Mouse (Mus musculus) liver, embryonic 13.5 days (tissue): ENCODE results near the gene Sipa1l3. TPM values are rescaled to one million over a fixed set of nuclear protein-coding genes. Genes with fewer than 3 reads are reported as not detected.

Source experiments
- ATAC-seq: fragments of 200-750 bp; cut with Nextera tagmentation; 2 replicates; pipeline ENCODE4 v1.8.0; 2017; ENCODE audit warnings: low read depth, mild to moderate bottlenecking, moderate number of reproducible peaks, moderate library complexity
- DNase-seq: peaks from one replicate; pipeline ENCODE4 v3.0.0; 2022
- H3K27ac ChIP-seq: fragments of 300-500 bp; sonication (generic); 2 replicates; pipeline ENCODE4 v1.5.1; 2015; ENCODE audit warnings: moderate library complexity, mild to moderate bottlenecking, inconsistent platforms
- H3K27me3 ChIP-seq: fragments of 300-500 bp; sonication (generic); 2 replicates; pipeline ENCODE4 v1.6.1; 2015; ENCODE audit warnings: mild to moderate bottlenecking, inconsistent platforms
- H3K36me3 ChIP-seq: fragments of 300-500 bp; sonication (generic); 2 replicates; pipeline ENCODE4 v1.6.1; 2015; ENCODE audit warnings: mild to moderate bottlenecking, inconsistent platforms
- H3K4me1 ChIP-seq: fragments of 300-500 bp; sonication (generic); replicated peaks from 2 replicates; pipeline ENCODE4 v1.6.1; 2015; ENCODE audit warnings: inconsistent platforms
- H3K4me2 ChIP-seq: fragments of 300-500 bp; sonication (generic); 2 replicates; pipeline ENCODE4 v1.6.1; 2015; ENCODE audit warnings: inconsistent platforms, mild to moderate bottlenecking, moderate library complexity
- H3K4me3 ChIP-seq: fragments of 300-500 bp; sonication (generic); replicated peaks from 2 replicates; pipeline ENCODE4 v1.5.1; 2015; ENCODE audit warnings: mild to moderate bottlenecking, inconsistent platforms
- H3K9ac ChIP-seq: fragments of 300-500 bp; sonication (generic); 2 replicates; pipeline ENCODE4 v1.6.1; 2015; ENCODE audit warnings: mild to moderate bottlenecking, inconsistent platforms
- H3K9me3 ChIP-seq: fragments of 300-500 bp; sonication (generic); replicated peaks from 2 replicates; pipeline ENCODE4 v1.6.1; 2016; ENCODE audit warnings: inconsistent platforms
- WGBS: fragments of 180-500 bp; shearing (Covaris S2); methylation state at CpG from one replicate; pipeline ENCODE4 v1.1.7; 2015; ENCODE audit not compliant: insufficient replicate concordance; 5-methylcytosine and 5-hydroxymethylcytosine counted together
- polyA plus RNA-seq: library from polyadenylated mRNA; unstranded; fragments of >200 nt; fragmentation: Nextera tagmentation; extraction: Ambion mirVana; gene quantifications from 2 replicates; pipeline ENCODE4 v1.2.1, GENCODE M21; 2015

Sipa1l3 gene
- polyA plus RNA-seq, 1 experiment from 2014 or later, result 2.6 TPM

DNA sequence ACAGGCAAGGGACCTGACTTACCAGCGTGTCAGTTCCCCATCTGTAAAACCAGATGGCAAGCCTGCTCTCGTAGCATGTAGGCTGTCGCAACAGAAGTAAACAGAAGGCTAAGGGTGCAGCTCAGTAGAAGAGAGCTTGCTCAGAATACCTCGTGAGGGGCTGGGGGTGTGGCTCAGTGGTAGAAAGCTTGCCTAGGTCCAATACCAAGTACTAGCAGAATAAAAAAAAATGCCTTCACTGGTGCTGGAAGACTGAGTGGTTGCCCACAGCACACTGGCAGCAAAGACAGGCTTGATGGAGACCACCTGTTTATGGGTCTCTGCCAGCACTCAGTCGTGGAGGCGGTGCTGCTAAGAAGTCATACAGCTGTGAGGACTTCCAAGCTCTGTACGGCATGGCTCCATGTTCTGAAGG lies 93.0 kb downstream of the Sipa1l3 start:
- Histone ChIP-seq H3K9me3 (no peaks in the 10 kb centered on the region), H3K4me2 (no peak overlapping the region), H3K4me3 (no peak overlapping the region), H3K27me3 (no peaks in the 10 kb centered on the region), H3K27ac (no peak overlapping the region), H3K4me1 (peaks cover 27% of the 10 kb centered on the region), H3K9ac (no peak overlapping the region), H3K36me3 (no peaks in the 10 kb centered on the region)
- ATAC-seq (no peak), DNase-seq (no peak)
- WGBS, result 63% methylated on average over 7 of the region's 7 CpGs

- DNase-seq, result no peak
- Histone ChIP-seq H3K4me1 (peaks cover 20% of the 10 kb centered on the region), H3K36me3 (no peaks in the 10 kb centered on the region), H3K4me3 (no peak overlapping the region), H3K4me2 (no peak overlapping the region), H3K9ac (no peak overlapping the region), H3K9me3 (no peaks in the 10 kb centered on the region), H3K27me3 (no peaks in the 10 kb centered on the region), H3K27ac (no peak overlapping the region)
- no peak for ATAC-seq
- 65% methylated on average over 5 of the region's 5 CpGs for WGBS
Measured at GRCm38 (mm10) chr7:29424690-29425089, 93.8 kb downstream of the Sipa1l3 start.

GRCm38 (mm10) chr7:29421909-29422244 lies 96.6 kb downstream of the Sipa1l3 start:
- 45% methylated on average over 3 of the region's 3 CpGs for WGBS
- Histone ChIP-seq H3K4me1 (peaks cover 21% of the 10 kb centered on the region; the same call in 1 of the 2 replicates), H3K4me3 (no peak overlapping the region), H3K9ac (no peak overlapping the region), H3K27ac (no peak overlapping the region), H3K36me3 (no peaks in the 10 kb centered on the region), H3K9me3 (no peaks in the 10 kb centered on the region), H3K4me2 (no peak overlapping the region), H3K27me3 (no peaks in the 10 kb centered on the region)
- DNase-seq (no peak), ATAC-seq (no peak)

DNA sequence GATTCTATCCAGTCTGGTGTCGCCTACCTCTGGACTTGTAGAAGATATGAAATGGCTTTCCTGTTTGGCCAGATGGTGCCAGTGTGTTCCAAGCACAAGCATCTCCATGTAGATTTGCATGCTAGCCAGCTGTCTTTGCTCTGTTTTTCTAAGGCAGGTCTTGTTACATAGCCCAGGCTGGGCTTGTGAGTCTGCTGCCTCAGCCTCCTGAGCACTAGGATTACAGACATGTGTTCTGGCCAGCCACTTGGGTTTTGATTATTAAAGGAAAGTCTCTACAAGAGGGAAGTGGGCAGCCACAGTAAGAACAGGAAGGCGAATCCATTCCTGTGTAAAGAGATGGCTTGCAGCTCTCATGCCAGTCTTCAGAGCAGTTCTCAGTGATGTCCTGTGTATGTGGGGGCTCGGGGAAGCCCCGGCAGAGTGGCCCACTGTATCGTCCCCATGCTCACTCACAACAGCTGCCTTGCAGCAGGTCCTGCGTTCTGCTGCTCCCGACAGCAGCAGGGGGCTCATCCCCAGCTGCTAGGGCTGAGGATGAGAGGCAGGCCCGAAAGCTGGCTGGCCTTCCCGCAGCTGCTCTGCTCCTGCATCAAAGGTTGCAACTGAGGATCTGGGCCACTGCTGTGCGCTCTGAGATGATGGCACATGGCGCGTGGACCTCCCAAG lies 97.1 kb downstream of the Sipa1l3 start:
- Histone ChIP-seq H3K27me3 (no peaks in the 10 kb centered on the region), H3K9me3 (no peaks in the 10 kb centered on the region), H3K9ac (no peak overlapping the region), H3K4me3 (no peak overlapping the region), H3K4me1 (peaks cover 23% of the 10 kb centered on the region; the same call in 1 of the 2 replicates), H3K4me2 (no peak overlapping the region), H3K27ac (no peak overlapping the region), H3K36me3 (no peaks in the 10 kb centered on the region)
- ATAC-seq (no peak), DNase-seq (no peak)
- WGBS, result 39% methylated on average over 12 of the region's 12 CpGs

DNA sequence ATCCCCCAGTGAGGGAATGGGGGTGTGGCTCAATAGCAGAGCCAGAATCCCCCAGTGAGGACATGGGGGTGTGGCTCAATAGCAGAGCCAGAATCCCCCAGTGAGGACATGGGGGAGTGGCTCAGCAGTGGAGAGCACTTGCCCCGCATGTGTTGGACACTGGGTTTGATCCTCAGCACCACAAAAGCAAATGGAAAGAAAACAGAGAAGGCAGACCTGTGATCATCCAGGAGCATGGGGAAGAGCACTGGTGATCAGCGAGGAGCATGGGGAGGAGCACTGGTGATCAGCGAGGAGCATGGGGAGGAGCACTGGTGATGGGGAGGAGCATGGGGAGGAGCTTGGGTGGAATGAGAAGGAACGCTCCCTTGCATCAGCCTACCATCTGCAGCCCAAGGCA lies 98.6 kb downstream of the Sipa1l3 start:
- DNase-seq (no peak), ATAC-seq (no peak)
- Histone ChIP-seq H3K4me3 (no peak overlapping the region), H3K9me3 (no peaks in the 10 kb centered on the region), H3K27ac (no peak overlapping the region), H3K9ac (no peak overlapping the region), H3K4me2 (no peak overlapping the region), H3K27me3 (no peaks in the 10 kb centered on the region), H3K4me1 (peaks cover 16% of the 10 kb centered on the region; the same call in 1 of the 2 replicates), H3K36me3 (no peaks in the 10 kb centered on the region)
- WGBS, result 65% methylated on average over 4 of the region's 4 CpGs

GRCm38 (mm10) chr7:29418231-29418630 lies 100.2 kb downstream of the Sipa1l3 start:
- H3K4me2 ChIP-seq, result no peak overlapping the region
- no peak overlapping the region for H3K27ac ChIP-seq
- peaks cover 15% of the 10 kb centered on the region; the same call in 1 of the 2 replicates for H3K4me1 ChIP-seq
- H3K9me3 ChIP-seq, result no peaks in the 10 kb centered on the region
- no peaks in the 10 kb centered on the region for H3K36me3 ChIP-seq
- no peak overlapping the region for H3K4me3 ChIP-seq
- ATAC-seq (no peak), DNase-seq (no peak)
- WGBS, result 75% methylated on average over 6 of the region's 6 CpGs
- no peak overlapping the region for H3K9ac ChIP-seq
- no peaks in the 10 kb centered on the region for H3K27me3 ChIP-seq

GRCm38 (mm10) chr7:29417332-29418069 lies 100.9 kb downstream of the Sipa1l3 start:
- H3K9ac ChIP-seq, result no peak overlapping the region
- DNase-seq (no peak), ATAC-seq (no peak; the same call in 1 of the 2 replicates)
- no peaks in the 10 kb centered on the region for H3K27me3 ChIP-seq
- no peak overlapping the region for H3K27ac ChIP-seq
- no peaks in the 10 kb centered on the region for H3K9me3 ChIP-seq
- no peak overlapping the region for H3K4me3 ChIP-seq
- no peaks in the 10 kb centered on the region for H3K36me3 ChIP-seq
- H3K4me1 ChIP-seq, result peaks cover 22% of the 10 kb centered on the region
- 55% methylated on average over 8 of the region's 8 CpGs for WGBS
- H3K4me2 ChIP-seq, result no peak overlapping the region

DNA sequence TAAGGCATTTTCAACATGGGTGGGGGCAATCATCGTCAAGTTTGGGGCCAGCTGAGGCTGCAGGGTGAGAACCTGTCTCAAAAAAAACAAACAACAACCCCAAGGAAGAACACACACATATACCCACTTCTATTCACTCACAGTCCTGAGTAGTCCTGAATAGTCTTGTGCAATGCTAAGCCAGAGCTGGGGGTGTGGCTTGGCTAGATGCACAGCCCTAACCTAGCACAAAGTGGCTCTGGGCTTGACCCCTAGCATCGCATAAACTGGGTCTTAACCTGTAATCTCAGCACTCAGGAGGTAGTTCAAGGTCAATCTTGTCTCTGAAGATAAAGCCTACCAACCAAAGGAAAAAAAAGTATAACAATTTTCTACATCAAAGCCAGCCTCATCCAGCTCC lies 101.5 kb downstream of the Sipa1l3 start:
- Histone ChIP-seq H3K27me3 (no peaks in the 10 kb centered on the region), H3K27ac (no peak overlapping the region), H3K36me3 (no peaks in the 10 kb centered on the region), H3K9me3 (no peaks in the 10 kb centered on the region), H3K4me1 (peaks cover 26% of the 10 kb centered on the region), H3K4me3 (no peak overlapping the region), H3K9ac (no peak overlapping the region), H3K4me2 (no peak overlapping the region)
- ATAC-seq (0 out of 2 replicates have a peak, but pooled peaks have one; percentile 39), DNase-seq (no peak)
- 61% methylated on average over 2 of the region's 2 CpGs for whole genome bisulfite sequencing

DNA sequence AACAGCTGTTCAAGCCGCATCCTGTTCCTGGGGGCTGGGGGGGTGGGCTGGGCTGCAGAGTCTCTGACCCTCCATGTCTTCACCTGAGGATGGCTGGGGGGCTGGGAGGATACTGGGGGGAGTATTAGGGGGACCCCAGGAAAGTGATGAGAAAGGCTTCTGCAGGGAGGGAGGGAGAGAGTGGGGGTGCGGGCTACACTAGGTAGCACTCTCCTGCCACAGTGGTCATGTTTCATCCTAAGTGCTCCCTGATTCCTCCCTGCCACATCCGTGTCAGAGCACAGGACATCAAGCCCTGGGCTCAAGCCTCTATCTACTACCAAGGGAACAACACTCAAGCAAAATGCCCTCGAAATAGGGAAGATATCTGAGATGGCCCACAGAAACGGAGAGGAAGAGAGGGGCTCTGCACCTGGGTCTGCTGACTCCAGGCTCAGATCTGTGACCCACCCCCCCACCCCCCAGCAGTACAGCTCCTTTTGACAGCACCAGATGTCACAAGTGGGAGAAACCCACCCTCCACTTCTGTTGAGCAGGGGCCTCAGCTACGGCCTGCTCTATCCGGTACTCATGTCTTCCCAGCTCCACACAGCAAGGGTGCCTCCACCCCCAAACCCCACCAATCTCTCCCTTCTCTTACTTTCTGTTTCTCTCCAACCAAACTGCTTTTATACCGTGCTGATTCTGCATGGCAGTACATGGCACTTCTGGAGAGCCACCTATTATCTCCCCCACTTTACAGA lies 106.4 kb downstream of the Sipa1l3 start:
- no peak overlapping the region for H3K27ac ChIP-seq
- DNase-seq (no peak), ATAC-seq (no peak)
- H3K4me3 ChIP-seq, result no peak overlapping the region
- 61% methylated on average over 8 of the region's 8 CpGs for WGBS
- H3K4me1 ChIP-seq, result peaks cover 25% of the 10 kb centered on the region
- no peaks in the 10 kb centered on the region for H3K36me3 ChIP-seq
- no peaks in the 10 kb centered on the region for H3K9me3 ChIP-seq
- H3K27me3 ChIP-seq, result no peaks in the 10 kb centered on the region
- no peak overlapping the region for H3K4me2 ChIP-seq
- no peak overlapping the region for H3K9ac ChIP-seq

- no peaks in the 10 kb centered on the region for H3K9me3 ChIP-seq
- H3K9ac ChIP-seq, result no peak overlapping the region
- WGBS, result 57% methylated on average over 4 of the region's 4 CpGs
- H3K4me2 ChIP-seq, result no peak overlapping the region
- H3K27me3 ChIP-seq, result no peaks in the 10 kb centered on the region
- no peak overlapping the region for H3K27ac ChIP-seq
- H3K4me1 ChIP-seq, result peaks cover 22% of the 10 kb centered on the region
- no peak overlapping the region for H3K4me3 ChIP-seq
- H3K36me3 ChIP-seq, result no peaks in the 10 kb centered on the region
- DNase-seq (no peak), ATAC-seq (no peak)
Measured at GRCm38 (mm10) chr7:29411216-29411816, 107.1 kb downstream of the Sipa1l3 start.

GRCm38 (mm10) chr7:29410402-29410801 lies 108.0 kb downstream of the Sipa1l3 start:
- H3K9me3 ChIP-seq, result no peaks in the 10 kb centered on the region
- no peak overlapping the region for H3K4me2 ChIP-seq
- no peak overlapping the region for H3K9ac ChIP-seq
- 75% methylated on average over 8 of the region's 8 CpGs for WGBS
- no peak overlapping the region for H3K4me3 ChIP-seq
- H3K36me3 ChIP-seq, result no peaks in the 10 kb centered on the region
- DNase-seq (no peak), ATAC-seq (no peak)
- peaks cover 22% of the 10 kb centered on the region for H3K4me1 ChIP-seq
- no peak overlapping the region for H3K27ac ChIP-seq
- H3K27me3 ChIP-seq, result no peaks in the 10 kb centered on the region
